Mouse (Mus musculus): ENCODE measurements around the gene Nhsl2. TPM values are rescaled to one million over a fixed set of nuclear protein-coding genes. Genes with fewer than 3 reads are reported as not detected.

Nhsl2 gene
- polyA plus RNA-seq, 1 experiment: 10.5 TPM

- Histone ChIP-seq H3K4me3 (ENCODE audit: insufficient read depth, low read length) (no peak overlapping the region), H3K4me1 (ENCODE audit: control insufficient read depth, insufficient read depth, low read length) (no peaks in the 10 kb centered on the region), H3K27ac (ENCODE audit: insufficient read depth, low read length) (no peak overlapping the region)
- no peak for TF ChIP-seq CTCF (IDR thresholded peaks at IDR 0.05; ENCODE audit: extremely low read depth, insufficient read depth, low read length)
- no peak for TF ChIP-seq POLR2A (IDR thresholded peaks at IDR 0.05; ENCODE audit: extremely low read depth, insufficient read depth, low read length)
These were observed 123.8 kb downstream of the Nhsl2 start for GRCm38 (mm10) chrX:101973028-101973427.

GRCm38 (mm10) chrX:101976931-101977330 is 127.7 kb downstream of the Nhsl2 start:
- Histone ChIP-seq H3K27ac (ENCODE audit: insufficient read depth, low read length) (no peak overlapping the region), H3K4me1 (ENCODE audit: control insufficient read depth, insufficient read depth, low read length) (no peaks in the 10 kb centered on the region)
- no peak for TF ChIP-seq POLR2A (IDR thresholded peaks at IDR 0.05; ENCODE audit: extremely low read depth, insufficient read depth, low read length)
- TF ChIP-seq CTCF (IDR thresholded peaks at IDR 0.05; ENCODE audit: extremely low read depth, insufficient read depth, low read length): no peak

GRCm38 (mm10) chrX:101978861-101979260 is 129.7 kb downstream of the Nhsl2 start:
- Histone ChIP-seq H3K4me1 (ENCODE audit: control insufficient read depth, insufficient read depth, low read length) (no peaks in the 10 kb centered on the region), H3K27ac (ENCODE audit: insufficient read depth, low read length) (no peak overlapping the region), H3K4me3 (ENCODE audit: insufficient read depth, low read length) (no peak overlapping the region)
- no peak for TF ChIP-seq CTCF (IDR thresholded peaks at IDR 0.05; ENCODE audit: extremely low read depth, insufficient read depth, low read length)

More at GRCm38 (mm10) chrX:101976931-101977330, 127.7 kb downstream of the Nhsl2 start:
- no peak overlapping the region for H3K4me3 ChIP-seq (ENCODE audit: insufficient read depth, low read length)

- no peak overlapping the region for H3K4me3 ChIP-seq (ENCODE audit: insufficient read depth, low read length)
- no peak overlapping the region for H3K27ac ChIP-seq (ENCODE audit: insufficient read depth, low read length)
- no peaks in the 10 kb centered on the region for H3K4me1 ChIP-seq (ENCODE audit: control insufficient read depth, insufficient read depth, low read length)
- TF ChIP-seq CTCF (IDR thresholded peaks at IDR 0.05; ENCODE audit: extremely low read depth, insufficient read depth, low read length) (no peak), POLR2A (IDR thresholded peaks at IDR 0.05; ENCODE audit: extremely low read depth, insufficient read depth, low read length) (no peak)
These were observed 130.1 kb downstream of the Nhsl2 start for GRCm38 (mm10) chrX:101979267-101979666.

GRCm38 (mm10) chrX:101980586-101980985 is 131.4 kb downstream of the Nhsl2 start:
- Histone ChIP-seq H3K4me3 (ENCODE audit: insufficient read depth, low read length) (no peak overlapping the region), H3K4me1 (ENCODE audit: control insufficient read depth, insufficient read depth, low read length) (no peaks in the 10 kb centered on the region)

GRCm38 (mm10) chrX:101981450-101981849 is 132.3 kb downstream of the Nhsl2 start:
- H3K4me3 ChIP-seq (ENCODE audit: insufficient read depth, low read length): no peak overlapping the region
- no peaks in the 10 kb centered on the region for H3K4me1 ChIP-seq (ENCODE audit: control insufficient read depth, insufficient read depth, low read length)
- no peak overlapping the region for H3K27ac ChIP-seq (ENCODE audit: insufficient read depth, low read length)
- TF ChIP-seq CTCF (IDR thresholded peaks at IDR 0.05; ENCODE audit: extremely low read depth, insufficient read depth, low read length) (peak; percentile 50), POLR2A (IDR thresholded peaks at IDR 0.05; ENCODE audit: extremely low read depth, insufficient read depth, low read length) (no peak)

More at GRCm38 (mm10) chrX:101980586-101980985, 131.4 kb downstream of the Nhsl2 start:
- TF ChIP-seq POLR2A (IDR thresholded peaks at IDR 0.05; ENCODE audit: extremely low read depth, insufficient read depth, low read length): no peak
- no peak overlapping the region for H3K27ac ChIP-seq (ENCODE audit: insufficient read depth, low read length)

- Histone ChIP-seq H3K4me3 (ENCODE audit: insufficient read depth, low read length) (no peak overlapping the region), H3K27ac (ENCODE audit: insufficient read depth, low read length) (no peak overlapping the region), H3K4me1 (ENCODE audit: control insufficient read depth, insufficient read depth, low read length) (no peaks in the 10 kb centered on the region)
- TF ChIP-seq CTCF (IDR thresholded peaks at IDR 0.05; ENCODE audit: extremely low read depth, insufficient read depth, low read length): no peak
- TF ChIP-seq POLR2A (IDR thresholded peaks at IDR 0.05; ENCODE audit: extremely low read depth, insufficient read depth, low read length): no peak
These were observed 134.5 kb downstream of the Nhsl2 start for GRCm38 (mm10) chrX:101983638-101984037.

GRCm38 (mm10) chrX:101986657-101987367 is 137.6 kb downstream of the Nhsl2 start:
- Histone ChIP-seq H3K4me3 (ENCODE audit: insufficient read depth, low read length) (no peak overlapping the region), H3K27ac (ENCODE audit: insufficient read depth, low read length) (no peak overlapping the region), H3K4me1 (ENCODE audit: control insufficient read depth, insufficient read depth, low read length) (no peaks in the 10 kb centered on the region)
- no peak for TF ChIP-seq POLR2A (IDR thresholded peaks at IDR 0.05; ENCODE audit: extremely low read depth, insufficient read depth, low read length)
- no peak for TF ChIP-seq CTCF (IDR thresholded peaks at IDR 0.05; ENCODE audit: extremely low read depth, insufficient read depth, low read length)

- TF ChIP-seq POLR2A (IDR thresholded peaks at IDR 0.05; ENCODE audit: extremely low read depth, insufficient read depth, low read length) (no peak), CTCF (IDR thresholded peaks at IDR 0.05; ENCODE audit: extremely low read depth, insufficient read depth, low read length) (no peak)
- Histone ChIP-seq H3K4me1 (ENCODE audit: control insufficient read depth, insufficient read depth, low read length) (peaks cover 4% of the 10 kb centered on the region; the same call in 1 of the 2 replicates), H3K4me3 (ENCODE audit: insufficient read depth, low read length) (no peak overlapping the region), H3K27ac (ENCODE audit: insufficient read depth, low read length) (no peak overlapping the region)
These were observed 144.8 kb downstream of the Nhsl2 start for GRCm38 (mm10) chrX:101993841-101994571.

- Histone ChIP-seq H3K4me1 (ENCODE audit: control insufficient read depth, insufficient read depth, low read length) (peaks cover 4% of the 10 kb centered on the region; the same call in 1 of the 2 replicates), H3K27ac (ENCODE audit: insufficient read depth, low read length) (no peak overlapping the region), H3K4me3 (ENCODE audit: insufficient read depth, low read length) (no peak overlapping the region)
- TF ChIP-seq CTCF (IDR thresholded peaks at IDR 0.05; ENCODE audit: extremely low read depth, insufficient read depth, low read length) (no peak), POLR2A (IDR thresholded peaks at IDR 0.05; ENCODE audit: extremely low read depth, insufficient read depth, low read length) (no peak)
These were observed 147.5 kb downstream of the Nhsl2 start for GRCm38 (mm10) chrX:101996726-101997125.

Data from cortical plate, adult 2 months (tissue).